Mouse (Mus musculus) limb, embryonic 10.5 days (tissue): ENCODE measurements around the gene Cog6. TPM values are rescaled to one million over a fixed set of nuclear protein-coding genes. Genes with fewer than 3 reads are reported as not detected.

ENCODE experiments used
- DNase-seq: peaks from one replicate; pipeline ENCODE4 v3.0.0-alpha.2; 2017; ENCODE audit warnings: low spot score
- H3K27ac ChIP-seq: fragments of 300-500 bp; sonication (generic); 2 replicates; pipeline ENCODE4 v1.5.1; 2016; ENCODE audit warnings: mild to moderate bottlenecking
- H3K27me3 ChIP-seq: fragments of 300-500 bp; sonication (generic); 2 replicates; pipeline ENCODE4 v1.6.1; 2016; ENCODE audit warnings: low read depth, mild to moderate bottlenecking; ENCODE audit not compliant: poor library complexity, severe bottlenecking
- H3K36me3 ChIP-seq: fragments of 300-500 bp; sonication (generic); 2 replicates; pipeline ENCODE4 v1.6.1; 2016; ENCODE audit warnings: mild to moderate bottlenecking, moderate library complexity
- H3K4me1 ChIP-seq: fragments of 300-500 bp; sonication (generic); 2 replicates; pipeline ENCODE4 v1.6.1; 2016
- H3K4me3 ChIP-seq: fragments of 300-500 bp; sonication (generic); 2 replicates; pipeline ENCODE4 v1.5.1; 2016; ENCODE audit warnings: mild to moderate bottlenecking, moderate library complexity
- H3K9me3 ChIP-seq: fragments of 300-500 bp; sonication (generic); replicated peaks from 2 replicates; pipeline ENCODE4 v1.6.1; 2016; ENCODE audit warnings: mild to moderate bottlenecking
- WGBS: fragments of 180-500 bp; shearing (Covaris S2); methylation state at CpG from one replicate; pipeline ENCODE4 v1.1.7; 2016; 5-methylcytosine and 5-hydroxymethylcytosine counted together
- polyA plus RNA-seq: library from polyadenylated mRNA; unstranded; fragments of >200 nt; fragmentation: Nextera tagmentation; extraction: Ambion mirVana; gene quantifications from 2 replicates; pipeline ENCODE4 v1.2.1, GENCODE M21; 2016

Cog6 gene
- polyA plus RNA-seq, 1 experiment from 2014 or later = 46.3 TPM

DNA sequence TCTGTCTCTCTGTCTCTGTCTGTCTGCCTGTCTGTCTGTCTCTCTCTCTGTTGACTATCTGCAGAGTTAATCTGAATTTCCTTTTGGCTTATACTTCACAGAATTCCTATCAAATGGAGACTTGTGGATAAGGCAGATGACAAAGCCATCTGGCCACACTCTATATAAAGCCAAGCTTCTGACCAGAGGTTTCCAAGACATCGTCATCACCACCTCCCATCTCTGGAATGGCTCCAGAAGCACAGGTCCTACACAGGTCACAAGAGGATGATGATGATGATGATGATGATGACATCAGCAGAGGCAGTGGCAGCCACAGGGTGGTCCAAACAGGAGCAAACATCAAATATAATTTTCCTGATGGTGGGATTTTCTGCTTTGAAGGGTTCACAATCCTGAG lies 63.2 kb downstream of the Cog6 start:
- no peak overlapping the region for H3K27ac ChIP-seq
- no peak overlapping the region for H3K4me3 ChIP-seq
- WGBS = 92% methylated on average over 1 of the region's 1 CpGs
- no peak for DNase-seq
- H3K27me3 ChIP-seq = no peaks in the 10 kb centered on the region
- no peaks in the 10 kb centered on the region for H3K36me3 ChIP-seq
- H3K4me1 ChIP-seq = peaks cover 18% of the 10 kb centered on the region
- no peaks in the 10 kb centered on the region for H3K9me3 ChIP-seq

DNA sequence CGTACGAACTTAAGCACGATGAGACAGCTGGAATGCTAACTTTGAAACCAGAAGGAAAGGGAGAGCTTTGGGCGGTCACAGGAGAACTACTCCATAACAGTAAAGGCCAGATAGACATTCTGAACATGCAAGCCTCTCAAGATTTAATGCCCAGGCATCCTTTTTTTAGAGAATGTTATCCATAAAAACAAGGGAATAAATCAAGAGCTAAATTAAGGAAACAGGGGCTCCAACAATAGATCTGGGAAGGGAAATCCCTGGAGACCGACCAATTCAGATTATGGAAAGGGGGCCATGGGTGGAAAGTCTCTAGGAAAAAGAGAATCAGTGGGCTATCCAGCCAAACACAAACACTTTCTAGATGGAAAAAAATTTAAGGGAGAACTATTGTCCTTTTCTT lies 68.2 kb downstream of the Cog6 start:
- DNase-seq = no peak
- 88% methylated on average over 5 of the region's 5 CpGs for WGBS
- Histone ChIP-seq H3K4me3 (no peak overlapping the region), H3K36me3 (no peaks in the 10 kb centered on the region), H3K27ac (no peak overlapping the region), H3K27me3 (no peaks in the 10 kb centered on the region), H3K4me1 (no peaks in the 10 kb centered on the region), H3K9me3 (no peaks in the 10 kb centered on the region)

DNA sequence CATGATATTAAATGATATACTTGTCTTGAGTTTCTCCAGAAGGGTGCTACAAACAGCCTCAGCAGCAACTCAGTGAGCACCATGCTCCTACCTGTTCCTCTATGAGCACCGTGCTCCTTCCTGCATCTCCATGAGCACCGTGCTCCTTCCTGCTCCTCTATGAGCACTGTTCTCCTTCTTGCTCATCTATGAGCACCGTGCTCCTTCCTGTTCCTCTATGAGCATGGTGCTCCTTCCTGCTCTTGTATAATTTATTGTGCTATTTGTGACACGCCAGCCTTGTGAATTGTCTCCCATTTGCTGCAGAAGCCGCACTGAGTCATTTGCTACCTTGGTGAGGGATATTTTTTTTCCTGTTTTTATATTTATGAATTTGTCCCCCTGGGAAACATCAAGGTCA lies 69.6 kb downstream of the Cog6 start:
- 87% methylated on average over 5 of the region's 5 CpGs for WGBS
- DNase-seq = no peak

DNA sequence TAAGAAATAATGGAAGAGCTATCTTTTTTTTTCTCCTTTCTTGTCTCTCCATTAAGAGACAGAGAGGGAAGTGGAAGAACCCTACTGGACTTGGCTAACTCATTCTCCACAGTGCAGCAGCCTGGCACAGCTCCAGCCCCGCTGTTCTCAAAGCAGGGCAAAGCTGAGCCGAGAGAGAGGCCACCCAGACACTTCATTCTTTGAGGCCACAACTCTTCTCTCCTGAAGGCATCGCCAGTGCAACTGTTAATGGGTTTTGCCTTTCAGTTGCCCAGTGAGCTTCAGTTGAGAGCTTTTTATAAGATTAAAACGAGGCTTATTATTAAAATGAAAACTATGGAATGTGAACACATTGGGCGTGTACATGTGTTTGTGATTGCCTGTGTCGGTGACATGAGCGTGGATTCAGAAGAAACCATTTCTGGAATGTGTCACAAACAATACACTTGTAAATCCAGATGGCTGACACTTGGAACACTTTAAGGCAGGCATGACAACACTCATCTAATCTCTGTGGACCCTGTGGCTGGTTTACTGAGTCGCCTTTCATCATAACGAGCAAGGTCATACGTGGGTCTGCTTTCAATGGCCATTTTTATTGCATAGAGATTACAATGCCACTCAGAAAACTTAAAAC lies 76.1 kb downstream of the Cog6 start:
- DNase-seq = no peak
- H3K36me3 ChIP-seq = no peaks in the 10 kb centered on the region
- WGBS = 43% methylated on average over 10 of the region's 10 CpGs
- H3K9me3 ChIP-seq = no peaks in the 10 kb centered on the region
- H3K27ac ChIP-seq = no peak overlapping the region
- no peak overlapping the region for H3K4me3 ChIP-seq
- H3K4me1 ChIP-seq = peaks cover 24% of the 10 kb centered on the region
- H3K27me3 ChIP-seq = no peaks in the 10 kb centered on the region

More for the DNA sequence above, 69.6 kb downstream of the Cog6 start:
- H3K4me3 ChIP-seq = no peak overlapping the region
- H3K9me3 ChIP-seq = no peaks in the 10 kb centered on the region
- H3K36me3 ChIP-seq = no peaks in the 10 kb centered on the region
- H3K27ac ChIP-seq = no peak overlapping the region
- H3K27me3 ChIP-seq = no peaks in the 10 kb centered on the region
- no peaks in the 10 kb centered on the region for H3K4me1 ChIP-seq

DNA sequence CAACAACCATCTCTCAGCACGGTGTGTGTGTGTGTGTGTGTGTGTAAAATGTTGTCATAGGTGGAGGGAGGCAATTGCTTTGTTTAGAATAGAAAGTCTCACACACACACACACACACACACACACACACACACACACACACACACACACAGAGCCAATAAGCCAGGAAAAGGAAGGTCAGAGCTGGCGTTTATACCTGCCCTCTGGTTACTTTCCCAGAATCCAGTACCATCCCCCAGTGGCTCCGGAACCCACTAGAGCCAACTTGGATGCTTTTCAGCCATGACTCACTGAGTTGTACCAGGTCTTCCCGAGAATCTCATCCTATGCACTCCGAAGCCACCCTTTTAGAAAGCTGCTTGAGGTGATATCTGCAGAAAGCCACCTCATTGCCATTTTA lies 78.6 kb downstream of the Cog6 start:
- Histone ChIP-seq H3K4me3 (no peak overlapping the region), H3K4me1 (peaks cover 24% of the 10 kb centered on the region), H3K27ac (no peak overlapping the region), H3K27me3 (no peaks in the 10 kb centered on the region), H3K9me3 (no peaks in the 10 kb centered on the region), H3K36me3 (no peaks in the 10 kb centered on the region)
- no peak for DNase-seq
- WGBS = 89% methylated on average over 5 of the region's 5 CpGs

DNA sequence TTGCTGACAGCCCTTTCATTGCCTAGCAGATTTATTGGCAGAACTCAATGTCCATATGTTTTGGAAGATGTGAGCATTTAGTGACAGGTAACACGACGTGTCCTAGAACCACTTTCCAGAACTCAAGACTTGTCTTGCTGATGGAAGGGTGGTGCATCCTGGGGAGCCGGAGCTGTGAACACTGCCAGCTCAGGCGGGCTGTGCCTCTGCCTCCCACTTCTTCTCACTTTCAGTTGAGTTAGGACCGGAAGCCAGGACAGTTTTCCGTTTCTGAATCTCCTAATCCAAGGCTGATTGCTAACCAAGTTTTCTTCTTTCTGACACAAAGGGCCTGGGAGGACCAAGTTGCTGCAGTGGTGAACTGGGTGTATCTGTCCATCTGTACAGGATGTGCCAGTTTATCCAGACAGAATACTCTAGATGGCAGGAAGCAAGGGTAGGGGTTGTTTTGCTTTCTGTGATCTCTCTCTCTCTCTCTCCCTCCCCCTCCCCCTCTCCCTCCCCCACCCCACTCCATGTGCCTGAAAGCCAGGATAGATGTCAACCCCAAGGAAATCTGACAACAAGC lies 79.2 kb downstream of the Cog6 start:
- Histone ChIP-seq H3K27me3 (no peaks in the 10 kb centered on the region), H3K9me3 (no peaks in the 10 kb centered on the region), H3K36me3 (no peaks in the 10 kb centered on the region), H3K4me1 (peaks cover 24% of the 10 kb centered on the region), H3K4me3 (no peak overlapping the region), H3K27ac (no peak overlapping the region)
- WGBS = 72% methylated on average over 6 of the region's 6 CpGs
- DNase-seq = no peak

DNA sequence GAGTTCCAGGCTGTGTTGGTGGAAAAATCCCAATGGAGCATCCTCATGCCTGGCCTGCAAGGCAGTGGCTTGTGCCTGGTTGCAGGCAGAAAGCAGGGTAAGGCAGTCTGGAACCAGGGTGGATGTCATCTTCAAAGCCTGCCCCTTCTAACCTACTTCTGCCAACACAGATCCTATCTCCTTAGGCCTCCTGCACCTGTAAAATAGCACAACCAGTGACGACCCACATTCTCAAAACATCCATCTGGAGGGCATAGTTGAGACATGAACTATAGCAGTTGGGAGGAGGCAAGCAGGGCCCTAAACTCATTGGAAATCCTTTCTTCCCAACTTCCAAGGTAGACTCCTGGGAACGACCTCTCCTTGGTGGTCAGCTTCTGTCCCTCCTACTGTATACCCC lies 85.1 kb downstream of the Cog6 start:
- Histone ChIP-seq H3K9me3 (no peaks in the 10 kb centered on the region), H3K27me3 (no peaks in the 10 kb centered on the region), H3K4me1 (peaks cover 7% of the 10 kb centered on the region), H3K27ac (no peak overlapping the region), H3K36me3 (no peaks in the 10 kb centered on the region), H3K4me3 (no peak overlapping the region)
- DNase-seq = no peak
- WGBS = 73% methylated on average over 2 of the region's 2 CpGs

Other genes with a start within 250 kb of the Cog6 start
- 61.8 and 90.1 TPM in 2 replicates for gene Lhfp, start 24.3 kb upstream of the Cog6 start, polyA plus RNA-seq